31 mouse cellular contexts compared by ENCODE assay signal in the genomic region with DNA sequence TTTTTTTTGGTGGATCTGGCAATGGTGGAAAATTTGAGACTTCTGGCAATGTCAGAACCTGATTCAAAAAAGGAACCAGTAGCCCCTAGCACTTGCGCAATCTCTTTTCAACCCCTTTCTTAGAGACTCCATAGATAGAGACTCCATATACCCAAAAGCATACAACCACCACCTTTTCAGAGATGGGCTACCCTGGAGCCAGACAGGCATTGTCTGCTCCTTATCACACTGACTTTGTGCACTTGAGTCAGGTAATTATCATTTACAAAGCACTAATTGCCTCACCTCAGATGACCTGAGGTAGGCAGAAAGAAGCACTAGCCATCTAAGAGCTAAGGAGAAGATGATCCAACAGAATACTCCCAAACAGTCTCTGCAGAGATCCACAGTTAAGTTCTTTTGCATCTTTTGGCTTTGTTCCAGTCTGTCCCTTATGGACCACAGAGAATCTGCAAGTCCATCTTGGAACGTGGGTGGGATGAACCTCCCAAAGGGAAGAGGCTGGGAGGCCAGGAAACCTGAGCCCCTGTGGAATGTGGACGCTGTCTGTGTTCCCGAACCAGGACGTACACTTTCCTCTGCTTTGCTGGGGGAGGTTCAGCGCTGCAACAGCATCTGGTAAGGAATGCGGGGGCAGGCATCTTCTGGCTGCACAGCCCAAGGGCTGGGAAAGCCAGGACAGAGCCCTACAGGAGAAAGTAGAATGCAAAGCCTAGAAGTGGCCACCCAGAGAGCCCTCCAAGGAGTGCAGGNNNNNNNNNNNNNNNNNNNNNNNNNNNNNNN. TPM values are rescaled to one million over a fixed set of nuclear protein-coding genes. Genes with fewer than 3 reads are reported as not detected.
DNase-seq lines count a peak whose midpoint lies in the region; ATAC-seq lines count a peak whose summit lies in the region.
"Had no signal": no experiment of that assay in that cellular context is flagged by ENCODE, and none has a peak within 500 bp of the region (broad histone marks: within the 10 kb centered on the region; RNA-seq: fewer than 3 reads in every experiment).

No protein-coding gene starts in this region.

- no peak overlapping the region for H3K4me3 ChIP-seq in kidney, embryonic 15.5 days (replicated peaks)
- H3K4me3 ChIP-seq in midbrain, embryonic 11.5 days (ENCODE audit: low read depth, low read length), result no peak overlapping the region
- no peak overlapping the region for H3K4me3 ChIP-seq in midbrain, embryonic 15.5 days
- no peak overlapping the region for H3K4me3 ChIP-seq in limb, embryonic 13.5 days
- H3K4me3 ChIP-seq: embryonic facial prominence, embryonic 12.5 days; erythroblast, embryonic 14.5 days; forebrain, embryonic 12.5 days; gastrocnemius, adult 2 months had no signal

- DNase-seq in embryo, embryonic 10.5 days (ENCODE audit: low spot score), result peak; percentile 33
- DNase-seq in embryo, embryonic 10 days (ENCODE audit: low spot score), result no peak
- no peak for DNase-seq in kidney, postnatal 25 days
- DNase-seq in midbrain, embryonic 11.5 days (ENCODE audit: low spot score, missing footprints), result peak; percentile 85
- DNase-seq: adrenal gland, postnatal 36 days; cerebellum, adult 9-10 months; gastrocnemius, adult 2 months; kidney, adult 11 months; lung, postnatal 4 days had no signal

- H3K4me2 ChIP-seq in kidney, embryonic 15.5 days, result no peak overlapping the region
- H3K4me2 ChIP-seq in midbrain, embryonic 11.5 days, result no peak overlapping the region
- no peak overlapping the region for H3K4me2 ChIP-seq in midbrain, embryonic 15.5 days
- 0 out of 2 replicates have a peak overlapping the region, but pooled peaks have one; percentile 9 for H3K4me2 ChIP-seq in limb, embryonic 13.5 days (replicated peaks)
- H3K4me2 ChIP-seq: embryonic facial prominence, embryonic 12.5 days; forebrain, embryonic 12.5 days; heart, embryonic 11.5 days had no signal

- ATAC-seq in kidney, embryonic 15.5 days (replicated peaks; ENCODE audit: low FRiP score), result peak; percentile 84; the same call in 1 of the 2 replicates
- no peak for ATAC-seq in midbrain, embryonic 11.5 days (ENCODE audit: low FRiP score)
- no peak for ATAC-seq in midbrain, embryonic 15.5 days (replicated peaks)
- no peak for ATAC-seq in limb, embryonic 13.5 days (ENCODE audit: low FRiP score, low read depth)
- ATAC-seq in erythroblast, adult 5-6 weeks (replicated peaks; ENCODE audit: low FRiP score, poor library complexity, severe bottlenecking), result no peak
- ATAC-seq: hindbrain, postnatal 0 days had no signal

- WGBS in kidney, embryonic 15.5 days, result 16% methylated on average over 7 of the region's 7 CpGs
- WGBS in midbrain, embryonic 11.5 days, result 14% methylated on average over 7 of the region's 7 CpGs
- 14% methylated on average over 7 of the region's 7 CpGs for WGBS in midbrain, embryonic 15.5 days
- 19% methylated on average over 7 of the region's 7 CpGs for WGBS in limb, embryonic 13.5 days

- no peaks in the 10 kb centered on the region for H3K9me3 ChIP-seq in kidney, embryonic 15.5 days (replicated peaks)
- no peaks in the 10 kb centered on the region for H3K9me3 ChIP-seq in midbrain, embryonic 11.5 days (ENCODE audit: control insufficient read depth, low read length)
- H3K9me3 ChIP-seq in midbrain, embryonic 15.5 days, result no peaks in the 10 kb centered on the region
- no peaks in the 10 kb centered on the region for H3K9me3 ChIP-seq in limb, embryonic 13.5 days
- H3K9me3 ChIP-seq: embryonic facial prominence, embryonic 12.5 days; forebrain, embryonic 12.5 days had no signal

- H3K4me1 ChIP-seq in kidney, embryonic 15.5 days, result peaks cover 20% of the 10 kb centered on the region
- no peaks in the 10 kb centered on the region for H3K4me1 ChIP-seq in midbrain, embryonic 11.5 days (ENCODE audit: control insufficient read depth, insufficient read depth, low read length)
- no peaks in the 10 kb centered on the region for H3K4me1 ChIP-seq in midbrain, embryonic 15.5 days
- H3K4me1 ChIP-seq in limb, embryonic 13.5 days, result peaks cover 41% of the 10 kb centered on the region
- H3K4me1 ChIP-seq: forebrain, embryonic 12.5 days had no signal

- H3K36me3 ChIP-seq in kidney, embryonic 15.5 days, result no peaks in the 10 kb centered on the region
- H3K36me3 ChIP-seq in midbrain, embryonic 11.5 days (ENCODE audit: control insufficient read depth, insufficient read depth, low read length), result no peaks in the 10 kb centered on the region
- no peaks in the 10 kb centered on the region for H3K36me3 ChIP-seq in midbrain, embryonic 15.5 days (replicated peaks)
- H3K36me3 ChIP-seq in limb, embryonic 13.5 days, result no peaks in the 10 kb centered on the region
- H3K36me3 ChIP-seq: embryonic facial prominence, embryonic 12.5 days; forebrain, embryonic 12.5 days had no signal

- H3K9ac ChIP-seq in kidney, embryonic 15.5 days, result no peak overlapping the region
- no peak overlapping the region for H3K9ac ChIP-seq in midbrain, embryonic 11.5 days (ENCODE audit: low read length)
- H3K9ac ChIP-seq in midbrain, embryonic 15.5 days, result no peak overlapping the region
- H3K9ac ChIP-seq in limb, embryonic 13.5 days, result peak overlapping the region; percentile 35; the same call in 1 of the 2 replicates
- H3K9ac ChIP-seq: embryonic facial prominence, embryonic 12.5 days; forebrain, embryonic 12.5 days had no signal

- H3K27me3 ChIP-seq in kidney, embryonic 15.5 days, result peaks cover 83% of the 10 kb centered on the region
- peaks cover 77% of the 10 kb centered on the region for H3K27me3 ChIP-seq in midbrain, embryonic 11.5 days (ENCODE audit: control insufficient read depth, insufficient read depth, low read length)
- peaks cover 87% of the 10 kb centered on the region for H3K27me3 ChIP-seq in midbrain, embryonic 15.5 days (replicated peaks)
- peaks cover 72% of the 10 kb centered on the region for H3K27me3 ChIP-seq in limb, embryonic 13.5 days

- H3K27ac ChIP-seq in kidney, embryonic 15.5 days, result no peak overlapping the region
- no peak overlapping the region for H3K27ac ChIP-seq in midbrain, embryonic 11.5 days (ENCODE audit: low read depth, low read length)
- H3K27ac ChIP-seq in midbrain, embryonic 15.5 days, result no peak overlapping the region
- no peak overlapping the region for H3K27ac ChIP-seq in limb, embryonic 13.5 days
- H3K27ac ChIP-seq: embryonic facial prominence, embryonic 12.5 days; forebrain, embryonic 12.5 days; gastrocnemius, adult 2 months; hindbrain, postnatal 0 days had no signal

RNA-seq across cellular contexts. Expression of a gene that starts 12.1 kb away (rescaled TPM):
- polyA plus RNA-seq in kidney, embryonic 15.5 days (2015; fragmentation: Nextera tagmentation; extraction: Ambion mirVana), result not detected in 2 replicates
- 1.5 and 1.9 TPM in 2 replicates for polyA plus RNA-seq in midbrain, embryonic 11.5 days (2014; fragmentation: Nextera tagmentation; extraction: Ambion mirVana)
- polyA plus RNA-seq in midbrain, embryonic 15.5 days (2015; fragmentation: Nextera tagmentation; extraction: Ambion mirVana), result 0.31 and 0.52 TPM in 2 replicates
- polyA plus RNA-seq in limb, embryonic 13.5 days (2015; fragmentation: Nextera tagmentation; extraction: Ambion mirVana), result 2.3 and 3.2 TPM in 2 replicates
- total RNA-seq in erythroblast, adult 5-6 weeks (2015; ENCODE audit: low replicate concordance), result not detected in 2 replicates
- not detected in 2 replicates for total RNA-seq in erythroblast, adult 5-6 weeks (2017; ENCODE audit: low replicate concordance)
- total RNA-seq: adrenal gland, postnatal 36 days; gastrocnemius, adult 2 months; hematopoietic stem cell, adult 5-6 weeks; layer of hippocampus, adult 8-10 months; left cerebral cortex, postnatal 14 days; liver, adult 2 months; megakaryocyte-erythroid progenitor cell, adult 5-6 weeks had no signal
- polyA plus RNA-seq: erythroblast, embryonic 14.5 days; forebrain, embryonic 12.5 days; frontal cortex, adult 2 months; heart, embryonic 11.5 days; heart, postnatal 0 days; liver, adult 2 months; liver, embryonic 16.5 days; lung, embryonic 16.5 days; small intestine, adult 2 months had no signal

RNA-seq across cellular contexts. Expression of a gene that starts 20.8 kb away (rescaled TPM):
- polyA plus RNA-seq in kidney, embryonic 15.5 days (2015; fragmentation: Nextera tagmentation; extraction: Ambion mirVana), result 0.23 and 0.95 TPM in 2 replicates
- polyA plus RNA-seq in midbrain, embryonic 11.5 days (2014; fragmentation: Nextera tagmentation; extraction: Ambion mirVana), result not detected in 2 replicates
- 0.06 TPM in 1 of 2 replicates, not detected in the other for polyA plus RNA-seq in midbrain, embryonic 15.5 days (2015; fragmentation: Nextera tagmentation; extraction: Ambion mirVana)
- 48.5 and 55.5 TPM in 2 replicates for polyA plus RNA-seq in limb, embryonic 13.5 days (2015; fragmentation: Nextera tagmentation; extraction: Ambion mirVana)
- not detected in 2 replicates for total RNA-seq in erythroblast, adult 5-6 weeks (2015; ENCODE audit: low replicate concordance)
- not detected in 2 replicates for total RNA-seq in erythroblast, adult 5-6 weeks (2017; ENCODE audit: low replicate concordance)
- total RNA-seq: adrenal gland, postnatal 36 days; gastrocnemius, adult 2 months; gastrocnemius, postnatal 4 days; hematopoietic stem cell, adult 5-6 weeks; layer of hippocampus, adult 8-10 months; left cerebral cortex, postnatal 14 days; liver, adult 2 months; megakaryocyte-erythroid progenitor cell, adult 5-6 weeks; midbrain, postnatal 0 days had no signal
- polyA plus RNA-seq: embryonic facial prominence, embryonic 12.5 days; erythroblast, embryonic 14.5 days; forebrain, embryonic 12.5 days; frontal cortex, adult 2 months; heart, embryonic 11.5 days; heart, postnatal 0 days; hindbrain, postnatal 0 days; liver, adult 2 months; liver, embryonic 16.5 days; lung, embryonic 16.5 days; midbrain, postnatal 0 days; neural tube, embryonic 14.5 days; small intestine, adult 2 months had no signal

RNA-seq across cellular contexts. Expression of a gene that starts 27.5 kb away (rescaled TPM):
- polyA plus RNA-seq in kidney, embryonic 15.5 days (2015; fragmentation: Nextera tagmentation; extraction: Ambion mirVana), result 5.4 and 6.4 TPM in 2 replicates
- polyA plus RNA-seq in midbrain, embryonic 11.5 days (2014; fragmentation: Nextera tagmentation; extraction: Ambion mirVana), result not detected in 2 replicates
- polyA plus RNA-seq in midbrain, embryonic 15.5 days (2015; fragmentation: Nextera tagmentation; extraction: Ambion mirVana), result not detected in 2 replicates
- polyA plus RNA-seq in limb, embryonic 13.5 days (2015; fragmentation: Nextera tagmentation; extraction: Ambion mirVana), result 59.3 and 67.1 TPM in 2 replicates
- not detected in 2 replicates for total RNA-seq in erythroblast, adult 5-6 weeks (2015; ENCODE audit: low replicate concordance)
- not detected in 2 replicates for total RNA-seq in erythroblast, adult 5-6 weeks (2017; ENCODE audit: low replicate concordance)
- total RNA-seq: adrenal gland, postnatal 36 days; gastrocnemius, adult 2 months; gastrocnemius, postnatal 4 days; hematopoietic stem cell, adult 5-6 weeks; hindbrain, postnatal 0 days; layer of hippocampus, adult 8-10 months; left cerebral cortex, postnatal 14 days; liver, adult 2 months; megakaryocyte-erythroid progenitor cell, adult 5-6 weeks; midbrain, postnatal 0 days had no signal
- polyA plus RNA-seq: embryonic facial prominence, embryonic 12.5 days; erythroblast, embryonic 14.5 days; forebrain, embryonic 12.5 days; frontal cortex, adult 2 months; heart, embryonic 11.5 days; heart, postnatal 0 days; hindbrain, postnatal 0 days; liver, adult 2 months; liver, embryonic 16.5 days; lung, embryonic 16.5 days; midbrain, postnatal 0 days; neural tube, embryonic 14.5 days; small intestine, adult 2 months had no signal

RNA-seq across cellular contexts. Expression of a gene that starts 32.1 kb away (rescaled TPM):
- 25.1 and 26.3 TPM in 2 replicates for polyA plus RNA-seq in kidney, embryonic 15.5 days (2015; fragmentation: Nextera tagmentation; extraction: Ambion mirVana)
- not detected in 2 replicates for polyA plus RNA-seq in midbrain, embryonic 11.5 days (2014; fragmentation: Nextera tagmentation; extraction: Ambion mirVana)
- polyA plus RNA-seq in midbrain, embryonic 15.5 days (2015; fragmentation: Nextera tagmentation; extraction: Ambion mirVana), result not detected in 2 replicates
- 19.1 TPM in 2 replicates for polyA plus RNA-seq in limb, embryonic 13.5 days (2015; fragmentation: Nextera tagmentation; extraction: Ambion mirVana)
- total RNA-seq in erythroblast, adult 5-6 weeks (2015; ENCODE audit: low replicate concordance), result not detected in 2 replicates
- not detected in 2 replicates for total RNA-seq in erythroblast, adult 5-6 weeks (2017; ENCODE audit: low replicate concordance)
- total RNA-seq: adrenal gland, postnatal 36 days; gastrocnemius, adult 2 months; hematopoietic stem cell, adult 5-6 weeks; hindbrain, postnatal 0 days; layer of hippocampus, adult 8-10 months; left cerebral cortex, postnatal 14 days; liver, adult 2 months; megakaryocyte-erythroid progenitor cell, adult 5-6 weeks; midbrain, postnatal 0 days had no signal
- polyA plus RNA-seq: embryonic facial prominence, embryonic 12.5 days; erythroblast, embryonic 14.5 days; forebrain, embryonic 12.5 days; frontal cortex, adult 2 months; heart, embryonic 11.5 days; heart, postnatal 0 days; hindbrain, postnatal 0 days; liver, adult 2 months; liver, embryonic 16.5 days; lung, embryonic 16.5 days; midbrain, postnatal 0 days; small intestine, adult 2 months had no signal

RNA-seq across cellular contexts. Expression of a gene that starts 44.5 kb away (rescaled TPM):
- 33.6 and 36.6 TPM in 2 replicates for polyA plus RNA-seq in kidney, embryonic 15.5 days (2015; fragmentation: Nextera tagmentation; extraction: Ambion mirVana)
- polyA plus RNA-seq in midbrain, embryonic 11.5 days (2014; fragmentation: Nextera tagmentation; extraction: Ambion mirVana), result not detected in 2 replicates
- polyA plus RNA-seq in midbrain, embryonic 15.5 days (2015; fragmentation: Nextera tagmentation; extraction: Ambion mirVana), result not detected in 2 replicates
- polyA plus RNA-seq in limb, embryonic 13.5 days (2015; fragmentation: Nextera tagmentation; extraction: Ambion mirVana), result 26.0 and 26.2 TPM in 2 replicates
- total RNA-seq in erythroblast, adult 5-6 weeks (2015; ENCODE audit: low replicate concordance), result not detected in 2 replicates
- 0.42 TPM in 1 of 2 replicates, not detected in the other for total RNA-seq in erythroblast, adult 5-6 weeks (2017; ENCODE audit: low replicate concordance)
- total RNA-seq: adrenal gland, postnatal 36 days; hematopoietic stem cell, adult 5-6 weeks; hindbrain, postnatal 0 days; layer of hippocampus, adult 8-10 months; left cerebral cortex, postnatal 14 days; liver, adult 2 months; megakaryocyte-erythroid progenitor cell, adult 5-6 weeks had no signal
- polyA plus RNA-seq: embryonic facial prominence, embryonic 12.5 days; erythroblast, embryonic 14.5 days; forebrain, embryonic 12.5 days; frontal cortex, adult 2 months; heart, postnatal 0 days; hindbrain, postnatal 0 days; liver, adult 2 months; liver, embryonic 16.5 days; midbrain, postnatal 0 days; small intestine, adult 2 months had no signal

Comparison
In these comparisons a context has a peak if more than half of its experiments do, and no peak if none do; other contexts are left out.
1. DNase-seq: peak in embryo, embryonic 10.5 days (single experiment) and midbrain, embryonic 11.5 days (single experiment); none in embryo, embryonic 10 days (single experiment) and kidney, postnatal 25 days (0 of 2).
2. RNA of a gene that starts 20.8 kb away (polyA plus RNA-seq): 48.5 to 55.5 TPM in limb, embryonic 13.5 days; 0.23 to 0.95 TPM in kidney, embryonic 15.5 days, 0.06 TPM in midbrain, embryonic 15.5 days and not detected in midbrain, embryonic 11.5 days; every median in the first group is over 10 times any median in the second.